Mouse (Mus musculus) T-helper 17 cell (primary cell): Measurements from ENCODE around the gene Comp.

Experiments
- in situ Hi-C, 2 experiments: fragments of 300-600 bp; cut with MboI, MseI; formaldehyde crosslinking; loops; 1 replicate in 1 of 2; 2 replicates in 1 of 2; pipeline ENCODE4 v1.15.1; 2025; ENCODE audit warnings: high pct_unique_total_duplicates in 2 of 2

Comp gene

GRCm38 (mm10) chr8:70352657-70353151 lies 20.7 kb upstream of the Comp start:
- in situ Hi-C loops: no loop called here

- in situ Hi-C loops: no loop called here
Measured at GRCm38 (mm10) chr8:70353194-70353817, 20.1 kb upstream of the Comp start, which contains the start of gene Upf1. TSS of gene Upf1 (minus strand) at chr8:70353278.

DNA sequence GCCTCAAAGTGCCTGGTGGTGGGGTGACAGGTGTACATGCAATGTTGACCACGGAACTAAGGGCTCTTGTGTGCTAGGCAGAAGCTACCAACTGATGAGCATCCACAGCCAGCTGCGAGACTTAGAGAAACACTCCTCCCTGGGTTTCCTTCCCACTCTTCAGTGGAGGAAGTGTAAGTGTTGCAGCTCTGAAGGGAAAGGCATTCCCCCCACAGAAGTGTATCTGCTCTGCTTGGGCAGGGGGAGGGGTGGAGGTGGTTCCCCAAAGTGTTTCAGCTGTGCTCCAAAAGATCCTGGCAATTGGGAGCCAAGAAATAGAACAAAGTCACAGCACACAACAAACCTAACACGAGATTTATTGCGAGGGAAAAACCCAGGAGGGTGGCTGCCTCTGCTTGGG lies 19.4 kb upstream of the Comp start:
- in situ Hi-C loops: no loop called here

DNA sequence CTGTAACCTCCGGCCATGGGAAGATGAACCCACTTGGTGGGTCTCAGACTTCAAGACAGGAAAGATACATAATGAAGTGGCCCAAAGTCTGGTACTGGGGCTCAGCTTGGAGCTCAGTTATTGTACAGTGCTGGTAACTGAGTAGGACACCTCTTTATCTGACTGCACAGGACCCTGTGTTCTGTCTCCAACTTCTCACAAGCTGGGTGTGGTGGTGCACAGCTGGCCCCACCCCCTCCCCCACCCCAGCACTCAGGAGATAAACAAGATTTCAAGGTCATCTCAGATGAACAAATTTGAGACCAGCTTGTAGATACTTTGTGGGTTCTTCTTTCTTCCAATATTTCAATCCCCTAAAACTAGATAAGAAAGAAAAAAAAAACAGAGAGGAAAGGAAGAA lies 17.2 kb upstream of the Comp start:
- in situ Hi-C loops: no loop called here

GRCm38 (mm10) chr8:70359411-70359810 lies 13.9 kb upstream of the Comp start:
- in situ Hi-C loops: no loop called here

- in situ Hi-C loops: no loop called here
Measured at GRCm38 (mm10) chr8:70360769-70361168, 12.6 kb upstream of the Comp start.

- in situ Hi-C loops: no loop called here
Measured at GRCm38 (mm10) chr8:70361484-70362032, 11.8 kb upstream of the Comp start.

GRCm38 (mm10) chr8:70364066-70364465 lies 9.3 kb upstream of the Comp start:
- in situ Hi-C loops: no loop called here

DNA sequence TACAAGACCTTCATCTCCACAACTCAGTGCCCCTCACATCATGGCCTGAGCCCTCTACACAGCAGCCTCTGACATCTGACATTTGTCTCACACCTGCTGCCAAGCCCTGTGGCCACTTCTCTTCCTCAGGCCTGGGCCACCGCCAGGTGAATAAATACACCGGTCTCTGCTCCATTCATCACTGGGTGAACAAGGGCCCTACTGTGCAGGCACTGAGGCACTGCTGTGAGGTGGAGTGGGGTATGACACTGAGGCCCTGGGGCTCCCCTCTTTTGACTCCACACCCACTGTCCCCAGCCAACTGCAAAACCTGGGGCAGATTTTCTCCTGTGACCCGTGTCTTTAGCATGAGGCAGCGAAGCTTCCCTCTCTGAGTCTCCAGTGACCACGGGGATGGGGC lies 6.8 kb upstream of the Comp start:
- in situ Hi-C loops: no loop called here

GRCm38 (mm10) chr8:70370476-70370875 lies 2.9 kb upstream of the Comp start:
- in situ Hi-C loops: loop anchor here in 1 of 2 experiments (5.0 kb wide), 1 partner anchor 1282 kb away; no protein-coding TSS in a partner anchor

- in situ Hi-C loops: loop anchor here in 1 of 2 experiments (5.0 kb wide), 1 partner anchor 1280 kb away; no protein-coding TSS in a partner anchor
Measured at GRCm38 (mm10) chr8:70371951-70372350, 1.4 kb upstream of the Comp start.

DNA sequence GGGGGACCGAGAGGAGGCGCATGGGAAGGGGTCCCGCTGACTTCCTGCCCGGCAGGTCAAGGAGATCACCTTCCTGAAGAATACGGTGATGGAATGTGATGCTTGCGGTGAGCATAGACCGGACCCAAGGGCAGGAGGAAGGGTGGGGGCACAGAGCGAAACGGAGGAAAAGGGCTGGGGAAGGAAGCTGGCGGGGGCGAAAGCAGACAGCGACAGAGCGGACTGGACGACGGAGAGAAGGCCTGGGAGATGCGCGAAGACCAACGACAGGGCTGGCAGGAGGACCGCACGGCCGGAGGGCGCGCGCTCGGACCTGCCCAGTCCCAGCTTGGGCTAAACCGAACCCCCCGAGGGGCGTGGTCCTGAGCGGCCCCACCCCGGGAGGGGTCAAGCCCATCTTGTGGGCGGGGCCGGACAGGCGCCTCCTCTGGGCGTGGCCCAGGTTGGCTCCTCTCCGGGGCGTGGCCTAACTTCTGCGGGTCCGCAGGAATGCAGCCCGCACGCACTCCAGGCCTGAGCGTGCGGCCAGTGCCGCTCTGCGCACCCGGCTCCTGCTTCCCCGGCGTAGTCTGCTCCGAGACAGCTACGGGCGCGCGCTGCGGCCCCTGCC lies 1.1 kb downstream of the Comp start:
- in situ Hi-C loops: loop anchor here in 1 of 2 experiments (5.0 kb wide), 1 partner anchor 1278 kb away; no protein-coding TSS in a partner anchor

GRCm38 (mm10) chr8:70375212-70375859 lies 2.0 kb downstream of the Comp start:
- in situ Hi-C loops: loop anchor here in 1 of 2 experiments (5.0 kb wide), 1 partner anchor 117 kb away; the partner anchor contains the start of gene Crlf1

DNA sequence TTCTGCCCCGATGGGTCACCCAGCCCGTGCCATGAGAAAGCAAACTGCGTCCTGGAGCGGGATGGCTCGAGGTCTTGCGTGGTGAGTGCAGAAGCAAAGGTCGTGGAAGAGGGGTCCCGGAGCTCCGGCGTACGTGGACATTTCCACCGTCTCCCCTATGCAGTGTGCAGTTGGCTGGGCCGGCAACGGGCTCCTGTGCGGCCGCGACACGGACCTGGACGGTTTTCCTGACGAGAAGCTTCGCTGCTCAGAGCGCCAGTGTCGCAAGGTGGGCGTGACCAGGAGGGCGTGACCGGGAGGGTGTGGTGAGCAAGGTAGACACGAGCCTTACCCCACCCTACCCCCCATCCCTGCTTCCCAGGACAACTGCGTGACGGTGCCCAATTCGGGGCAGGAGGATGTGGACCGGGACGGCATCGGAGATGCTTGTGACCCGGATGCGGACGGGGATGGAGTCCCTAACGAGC lies 3.0 kb downstream of the Comp start:
- in situ Hi-C loops: loop anchor here in 1 of 2 experiments (5.0 kb wide), 1 partner anchor 116 kb away; the partner anchor contains the start of gene Crlf1

GRCm38 (mm10) chr8:70377049-70377448 lies 3.7 kb downstream of the Comp start:
- in situ Hi-C loops: loop anchor here in 1 of 2 experiments (5.0 kb wide), 1 partner anchor 115 kb away; the partner anchor contains the start of gene Crlf1

DNA sequence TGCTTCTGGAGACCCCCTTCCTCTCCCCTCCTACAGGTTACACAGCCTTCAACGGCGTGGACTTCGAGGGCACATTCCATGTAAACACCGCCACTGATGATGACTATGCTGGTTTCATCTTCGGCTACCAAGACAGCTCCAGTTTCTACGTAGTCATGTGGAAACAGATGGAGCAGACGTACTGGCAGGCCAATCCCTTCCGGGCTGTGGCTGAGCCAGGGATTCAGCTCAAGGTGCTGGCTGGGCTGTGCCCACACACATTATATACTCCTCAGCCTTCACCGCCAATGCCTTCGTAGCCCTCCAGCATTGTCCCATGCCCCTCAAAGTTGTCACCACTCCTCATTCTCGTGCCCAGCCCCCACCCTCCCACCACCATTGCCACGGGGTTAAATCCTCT lies 6.7 kb downstream of the Comp start:
- in situ Hi-C loops: no loop called here

GRCm38 (mm10) chr8:70383287-70383686 lies 9.9 kb downstream of the Comp start:
- in situ Hi-C loops: no loop called here

- in situ Hi-C loops: no loop called here
Measured at GRCm38 (mm10) chr8:70389678-70390077, 16.3 kb downstream of the Comp start.

DNA sequence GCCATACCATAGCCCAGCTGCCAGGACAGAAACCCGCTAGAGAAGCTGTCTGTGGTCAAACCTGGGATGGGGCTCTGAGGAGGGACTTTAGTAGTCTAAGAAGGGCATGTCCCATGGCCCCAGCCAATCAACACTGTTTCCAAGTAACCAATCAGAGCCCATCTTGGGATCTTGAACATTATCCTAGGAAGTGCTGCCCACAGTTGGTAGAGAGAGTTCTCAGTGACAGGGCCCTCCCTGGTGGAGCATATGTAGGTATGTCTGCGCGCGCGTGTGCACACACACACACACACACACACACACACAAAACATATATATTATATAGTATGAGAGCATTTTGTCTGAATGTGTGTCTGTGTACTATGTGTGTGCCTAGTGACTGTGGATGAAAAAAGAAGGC lies 19.7 kb downstream of the Comp start:
- in situ Hi-C loops: no loop called here

- in situ Hi-C loops: no loop called here
Measured at GRCm38 (mm10) chr8:70394269-70394998, 21.1 kb downstream of the Comp start.

DNA sequence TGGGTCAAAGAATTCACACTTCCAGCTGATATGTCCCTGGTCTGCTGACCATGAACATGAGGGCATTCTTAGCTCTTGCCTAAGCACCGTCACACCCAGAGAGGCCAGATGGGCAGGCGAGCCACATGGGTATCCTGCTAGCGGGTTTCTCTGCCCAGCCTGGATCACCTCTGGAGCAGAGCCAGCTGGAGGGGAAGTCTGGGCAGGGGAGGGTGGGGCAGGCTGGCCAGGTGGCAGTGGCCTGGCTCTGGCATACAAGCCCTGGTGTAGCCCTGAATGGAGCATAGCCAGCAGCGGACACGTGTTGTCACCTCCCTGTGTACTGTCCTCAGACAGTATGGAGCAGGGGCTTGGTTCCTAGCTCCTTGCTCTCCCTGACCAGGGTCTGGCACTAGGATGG lies 22.3 kb downstream of the Comp start:
- in situ Hi-C loops: no loop called here
